Mouse (Mus musculus): ENCODE measurements around the gene Zscan18.

- TF ChIP-seq ZNF384 (IDR thresholded peaks at IDR 0.05; ENCODE audit: low read depth, low read length) = no peak
- TF ChIP-seq CTCF (IDR thresholded peaks at IDR 0.05 in 2 of 3, conservative IDR thresholded peaks at IDR 0.05 in 1 of 3; ENCODE audit: control insufficient read depth in 1 of 3, insufficient read depth in 1 of 3, low read depth in 2 of 3, low read length in 3 of 3, poor library complexity in 1 of 3, severe bottlenecking in 1 of 3) = no peak
- TF ChIP-seq POLR2A (IDR thresholded peaks at IDR 0.05; ENCODE audit: control insufficient read depth in 1 of 2, insufficient read depth in 1 of 2, low read depth in 1 of 2, low read length in 2 of 2, poor library complexity in 1 of 2) = no peak
- TF ChIP-seq GATA1 (IDR thresholded peaks at IDR 0.05; ENCODE audit: low read depth, low read length) = no peak
- no peak for TF ChIP-seq USF1 (IDR thresholded peaks at IDR 0.05; ENCODE audit: low read depth, low read length)
- no peak for TF ChIP-seq MAX (IDR thresholded peaks at IDR 0.05; ENCODE audit: low read length)
- no peak for TF ChIP-seq TCF12 (IDR thresholded peaks at IDR 0.05; ENCODE audit: low read depth, low read length)
- no peak for TF ChIP-seq MYB (IDR thresholded peaks at IDR 0.05; ENCODE audit: low read depth, low read length)
- no peak for TF ChIP-seq BHLHE40 (IDR thresholded peaks at IDR 0.05; ENCODE audit: borderline replicate concordance, low read depth, low read length)
- TF ChIP-seq MAFK (IDR thresholded peaks at IDR 0.05; ENCODE audit: borderline replicate concordance, low read depth, low read length) = no peak
Measured at GRCm38 (mm10) chr7:12787333-12787732, 16.1 kb downstream of the Zscan18 start.

All from MEL (cell line).